Mouse (Mus musculus) urinary bladder, postnatal 25 days (tissue): ENCODE measurements around the gene Pgap3.
A peak's percentile ranks its signal among the peaks of the same experiment; 100 is the strongest.

Experiments used
- DNase-seq: peaks from one replicate; pipeline ENCODE4 v3.0.0; 2022; ENCODE audit warnings: low spot score

The Pgap3 gene

DNA sequence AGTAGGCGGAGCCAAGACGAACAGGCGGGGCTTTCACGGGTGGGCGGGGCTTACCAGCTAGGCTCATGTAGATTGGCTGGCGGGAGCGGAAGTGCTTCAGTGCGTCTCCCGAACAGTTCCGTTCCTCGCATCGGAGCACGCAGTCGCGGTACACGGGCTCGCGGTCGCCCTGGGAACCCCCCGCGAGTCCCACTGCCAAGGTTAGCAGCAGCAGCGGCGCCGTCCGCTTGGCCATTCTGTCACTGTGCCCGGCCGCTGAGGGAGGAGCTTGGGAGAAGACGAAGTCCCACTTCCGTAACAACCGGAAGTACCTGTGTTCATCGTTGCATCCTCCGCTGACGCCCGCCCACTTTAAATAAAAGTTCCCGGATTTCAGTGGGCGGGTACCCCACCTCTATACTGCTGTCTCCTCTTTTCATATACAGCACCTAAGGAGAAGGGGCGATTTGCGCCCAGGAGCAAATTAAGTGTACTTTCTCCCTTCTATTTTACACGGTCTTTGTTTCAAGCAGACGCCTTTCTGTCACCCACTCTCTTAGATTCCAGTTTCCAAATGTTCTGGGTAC is at the start of gene Pgap3:
Pgap3 (minus strand) TSS at position 330 of the 566 bp plus-strand sequence.
- peak; percentile 72 for DNase-seq

- DNase-seq, result no peak
These were observed 49.1 kb upstream of the Pgap3 start for GRCm38 (mm10) chr11:98449419-98449818.

DNA sequence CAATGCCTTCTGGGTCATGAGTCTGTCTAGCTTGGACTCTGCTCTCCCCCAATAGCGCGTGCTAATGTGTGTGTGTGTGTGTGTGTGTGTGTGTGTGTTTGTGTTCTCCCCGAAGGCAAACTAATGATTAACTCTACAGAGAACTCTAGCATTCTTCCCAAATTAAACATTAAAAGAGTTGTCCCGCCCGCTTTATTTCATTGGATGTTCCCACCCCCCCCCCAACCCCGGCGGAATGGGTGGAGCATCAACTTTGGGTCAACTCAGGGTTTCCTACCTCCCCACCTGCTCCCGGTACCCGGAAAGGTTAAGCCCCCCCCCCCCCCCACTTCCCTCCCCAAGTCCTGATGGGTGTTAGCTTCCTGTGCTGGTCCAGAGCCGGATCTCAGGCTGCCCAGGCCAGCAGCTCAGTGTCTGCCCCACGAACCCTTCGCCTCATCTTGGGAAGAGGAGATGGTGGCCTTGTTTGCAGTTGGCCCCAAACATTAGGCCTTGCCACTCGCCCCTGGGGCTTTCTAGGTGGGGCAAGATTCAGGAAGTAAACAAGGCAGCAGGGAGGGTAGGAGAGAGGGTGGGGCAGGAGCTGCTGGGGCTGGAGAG is 48.0 kb upstream of the Pgap3 start:
- DNase-seq, result no peak

- no peak for DNase-seq
These were observed 47.2 kb upstream of the Pgap3 start for GRCm38 (mm10) chr11:98447475-98447834.

- no peak for DNase-seq
These were observed 46.5 kb upstream of the Pgap3 start for GRCm38 (mm10) chr11:98446562-98447474.

- no peak for DNase-seq
These were observed 45.9 kb upstream of the Pgap3 start, which contains the start of gene Grb7 for GRCm38 (mm10) chr11:98446213-98446561. TSS of gene Grb7 (plus strand) at chr11:98446394.

- DNase-seq, result no peak
These were observed 45.4 kb upstream of the Pgap3 start for GRCm38 (mm10) chr11:98445679-98446078.

- DNase-seq, result no peak
These were observed 44.9 kb upstream of the Pgap3 start for GRCm38 (mm10) chr11:98445238-98445637.

- no peak for DNase-seq
These were observed 43.4 kb upstream of the Pgap3 start for GRCm38 (mm10) chr11:98443688-98444087.

- DNase-seq, result peak; percentile 99
These were observed 38.3 kb upstream of the Pgap3 start, which contains the start of gene Mien1 for GRCm38 (mm10) chr11:98438331-98439158. TSS of gene Mien1 (minus strand) at chr11:98438991.

- DNase-seq, result no peak
These were observed 37.2 kb upstream of the Pgap3 start for GRCm38 (mm10) chr11:98437441-98437840.

- no peak for DNase-seq
These were observed 35.4 kb upstream of the Pgap3 start for GRCm38 (mm10) chr11:98435723-98436122.

- DNase-seq, result no peak
These were observed 31.6 kb upstream of the Pgap3 start for GRCm38 (mm10) chr11:98431743-98432502.

GRCm38 (mm10) chr11:98428436-98428835 is 28.1 kb upstream of the Pgap3 start:
- DNase-seq, result no peak

- no peak for DNase-seq
These were observed 26.3 kb upstream of the Pgap3 start for GRCm38 (mm10) chr11:98426592-98426991.

DNA sequence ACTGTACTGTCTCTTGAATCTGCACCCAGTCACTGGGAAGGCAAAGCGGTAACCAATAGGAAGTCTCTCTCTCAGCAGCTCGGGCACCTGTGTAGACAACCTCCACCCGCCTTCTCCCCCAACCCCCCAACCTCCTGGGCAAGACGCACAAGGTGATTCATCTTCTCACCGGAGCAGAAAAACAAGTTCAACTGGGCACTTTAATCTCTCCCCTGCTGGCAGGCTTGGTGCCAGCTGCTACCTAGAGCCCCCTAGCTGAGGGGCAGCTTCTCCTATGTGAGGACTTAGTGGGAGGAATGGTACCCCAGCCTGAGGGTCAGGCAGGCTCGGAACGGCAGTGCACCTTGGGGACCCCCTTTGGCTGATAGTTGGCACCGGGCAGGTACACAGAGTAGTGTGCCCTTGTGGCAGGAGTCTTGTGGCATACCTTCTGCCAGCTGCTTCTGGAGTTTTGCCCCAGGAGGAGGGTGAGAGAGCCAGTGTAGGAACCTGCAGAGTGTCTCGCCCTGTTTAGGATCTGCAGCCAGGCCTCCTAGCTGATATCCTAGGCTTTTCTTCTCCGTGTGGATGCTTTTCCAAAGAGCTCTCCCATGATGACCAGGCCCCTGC is 18.8 kb upstream of the Pgap3 start:
- peak; percentile 55 for DNase-seq

DNA sequence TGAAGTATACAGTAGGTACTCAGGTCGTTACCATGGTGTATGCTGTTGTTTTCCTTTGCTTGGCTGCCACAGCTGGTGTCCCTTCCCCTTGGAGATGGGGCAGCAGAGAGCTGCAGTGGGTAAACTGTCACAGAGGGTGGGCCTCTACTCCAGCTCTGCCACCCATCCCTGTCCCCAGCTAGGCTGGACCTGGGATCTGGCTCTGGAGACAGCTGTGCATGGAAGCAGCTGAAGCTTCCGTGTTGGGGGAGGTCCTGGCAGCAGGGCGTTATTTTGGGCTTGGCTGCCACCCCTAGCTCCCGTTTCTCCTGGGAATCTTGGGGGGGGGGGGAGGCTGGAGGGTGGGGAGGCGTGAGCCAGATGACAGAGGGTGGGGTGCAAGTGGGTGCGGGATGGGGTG is 18.0 kb upstream of the Pgap3 start:
- no peak for DNase-seq

- no peak for DNase-seq
These were observed 16.8 kb upstream of the Pgap3 start for GRCm38 (mm10) chr11:98417074-98417473.

DNA sequence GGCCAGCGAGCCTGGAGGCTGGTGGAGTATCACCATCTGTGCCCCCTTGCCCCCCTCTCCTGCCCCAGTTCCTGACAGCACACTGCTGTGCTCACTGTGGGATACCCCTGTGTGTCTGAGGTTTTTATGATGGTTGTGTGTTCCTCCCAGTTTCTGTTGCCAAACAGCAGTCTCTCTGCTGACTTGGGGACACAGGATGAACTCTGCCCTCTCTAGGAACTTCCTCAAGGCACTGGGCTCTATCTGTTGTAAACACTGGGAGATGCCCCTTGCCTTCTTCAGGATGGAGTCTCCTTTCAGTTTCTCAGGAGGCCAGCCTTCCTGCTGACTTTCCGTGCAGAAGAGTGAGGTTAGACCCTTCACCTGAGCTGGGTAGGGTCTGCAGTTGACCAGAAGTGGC is 13.9 kb upstream of the Pgap3 start:
- DNase-seq, result no peak

GRCm38 (mm10) chr11:98413731-98414130 is 13.4 kb upstream of the Pgap3 start:
- no peak for DNase-seq

- peak; percentile 46 for DNase-seq
These were observed 12.6 kb upstream of the Pgap3 start for GRCm38 (mm10) chr11:98412797-98413301.
